Mouse (Mus musculus): ENCODE data around the gene Tmem243.

DNA sequence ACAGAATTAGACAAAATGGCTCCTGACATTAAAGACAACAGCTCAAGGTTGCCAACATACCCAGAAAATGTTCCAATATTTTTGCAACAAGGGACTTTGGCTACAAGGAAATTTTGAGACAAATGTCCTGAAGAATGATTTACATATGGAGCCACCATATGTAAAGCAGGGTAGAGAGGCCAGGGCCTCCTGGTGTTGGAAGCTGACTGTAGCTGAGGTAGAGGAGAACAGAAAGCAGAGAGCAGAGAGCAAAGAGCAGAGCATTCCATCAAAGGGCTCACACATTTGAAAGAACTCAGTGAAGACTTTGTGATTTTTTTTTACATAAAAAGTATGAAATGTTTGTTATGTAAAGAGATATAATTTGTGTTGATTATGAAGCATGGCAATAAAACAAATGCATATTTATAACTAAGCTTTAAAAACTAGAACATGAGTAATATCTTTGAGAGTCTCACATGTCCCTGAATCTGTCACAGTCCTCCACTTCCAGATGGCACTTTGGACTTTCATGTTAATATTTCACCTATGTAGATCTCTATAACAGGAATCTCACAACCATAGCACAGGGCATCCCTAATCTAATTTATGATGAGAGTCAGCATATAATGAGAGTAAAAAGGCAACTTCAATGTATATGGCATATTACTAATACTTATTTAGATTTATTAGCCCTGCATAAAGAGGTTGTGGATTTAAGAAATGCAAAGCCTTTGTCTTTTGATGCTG, 20.5 kb upstream of the Tmem243 start:
- TF ChIP-seq GATA1 (IDR thresholded peaks at IDR 0.05; ENCODE audit: borderline replicate concordance, low read length) (no peak), FLI1 (IDR thresholded peaks at IDR 0.05; ENCODE audit: low read length) (no peak)
